Mouse (Mus musculus): ENCODE data around the gene Ipo8. TPM values are rescaled to one million over a fixed set of nuclear protein-coding genes. Genes with fewer than 3 reads are reported as not detected.

The Ipo8 gene
- polyA plus RNA-seq, 1 experiment from 2014 or later: 14.3 TPM

DNA sequence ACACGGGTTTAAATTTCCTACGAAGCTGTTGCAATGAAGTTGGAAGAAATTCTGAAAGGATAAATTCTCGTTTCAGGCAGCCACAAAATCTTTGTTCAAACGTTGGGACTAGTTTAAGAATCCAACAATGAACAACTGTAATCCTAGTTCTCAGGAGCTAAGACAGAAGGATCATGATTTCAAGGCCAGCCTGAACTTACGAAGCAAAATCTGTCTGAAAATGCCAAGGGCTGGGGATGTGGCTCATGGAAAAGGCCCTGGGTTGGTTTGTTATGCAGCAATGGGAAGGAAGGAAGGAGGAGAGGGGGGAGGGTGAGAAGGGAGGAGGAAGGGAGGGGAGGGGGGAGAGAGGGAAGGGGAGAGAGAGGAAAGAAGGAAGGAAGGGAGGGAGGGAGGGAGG is 14.5 kb downstream of the Ipo8 start:
- peaks cover 29% of the 10 kb centered on the region for H3K36me3 ChIP-seq (ENCODE audit: control insufficient read depth, insufficient read depth, low read length)
- no peak for ATAC-seq
- no peaks in the 10 kb centered on the region for H3K27me3 ChIP-seq (replicated peaks; ENCODE audit: control insufficient read depth, insufficient read depth, low read length)
- no peak overlapping the region for H3K4me2 ChIP-seq (ENCODE audit: low read length)
- H3K9ac ChIP-seq (ENCODE audit: low read depth, low read length): no peak overlapping the region
- no peaks in the 10 kb centered on the region for H3K9me3 ChIP-seq (ENCODE audit: control insufficient read depth, low read length)
- WGBS: 87% methylated on average over 5 of the region's 5 CpGs
- no peak overlapping the region for H3K27ac ChIP-seq (ENCODE audit: low read depth, low read length)
- H3K4me1 ChIP-seq (ENCODE audit: control insufficient read depth, insufficient read depth, low read depth, low read length): no peaks in the 10 kb centered on the region
- H3K4me3 ChIP-seq (ENCODE audit: low read length): no peak overlapping the region

DNA sequence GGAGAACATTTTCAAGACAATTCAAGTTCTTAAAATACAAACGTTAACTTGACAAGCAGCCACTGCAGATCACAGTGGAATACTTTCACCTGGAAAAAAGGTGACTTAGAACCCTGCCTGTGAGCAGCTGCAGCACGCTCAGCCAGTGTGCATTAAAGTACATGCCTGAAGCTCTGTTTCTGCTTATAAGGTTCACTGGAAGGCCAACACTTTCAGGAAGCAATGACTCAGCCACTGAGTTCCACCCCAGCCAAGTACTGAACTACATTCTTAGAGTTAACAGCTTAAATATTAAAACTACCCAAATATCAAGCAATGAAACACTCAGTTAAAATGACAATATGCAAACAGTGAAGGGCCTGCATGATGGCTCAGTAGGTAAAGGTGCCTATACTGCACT is 20.1 kb downstream of the Ipo8 start:
- peaks cover 30% of the 10 kb centered on the region for H3K36me3 ChIP-seq (ENCODE audit: control insufficient read depth, insufficient read depth, low read length)

GRCm38 (mm10) chr6:148799773-148800172 is 31.5 kb downstream of the Ipo8 start:
- H3K36me3 ChIP-seq (ENCODE audit: control insufficient read depth, insufficient read depth, low read length): peaks cover 24% of the 10 kb centered on the region
- 87% methylated on average over 4 of the region's 4 CpGs for WGBS

More for the DNA sequence above, 20.1 kb downstream of the Ipo8 start:
- Histone ChIP-seq H3K9ac (ENCODE audit: low read depth, low read length) (no peak overlapping the region), H3K9me3 (ENCODE audit: control insufficient read depth, low read length) (no peaks in the 10 kb centered on the region), H3K4me1 (ENCODE audit: control insufficient read depth, insufficient read depth, low read depth, low read length) (no peaks in the 10 kb centered on the region), H3K4me2 (ENCODE audit: low read length) (no peak overlapping the region), H3K27ac (ENCODE audit: low read depth, low read length) (no peak overlapping the region), H3K27me3 (replicated peaks; ENCODE audit: control insufficient read depth, insufficient read depth, low read length) (no peaks in the 10 kb centered on the region), H3K4me3 (ENCODE audit: low read length) (no peak overlapping the region)
- 92% methylated on average over 2 of the region's 2 CpGs for WGBS
- ATAC-seq: no peak

GRCm38 (mm10) chr6:148795145-148795544 is 36.1 kb downstream of the Ipo8 start:
- Histone ChIP-seq H3K4me2 (ENCODE audit: low read length) (no peak overlapping the region), H3K9ac (ENCODE audit: low read depth, low read length) (no peak overlapping the region), H3K36me3 (ENCODE audit: control insufficient read depth, insufficient read depth, low read length) (peaks cover 22% of the 10 kb centered on the region), H3K27me3 (replicated peaks; ENCODE audit: control insufficient read depth, insufficient read depth, low read length) (no peaks in the 10 kb centered on the region), H3K9me3 (ENCODE audit: control insufficient read depth, low read length) (no peaks in the 10 kb centered on the region), H3K4me3 (ENCODE audit: low read length) (no peak overlapping the region), H3K27ac (ENCODE audit: low read depth, low read length) (no peak overlapping the region), H3K4me1 (ENCODE audit: control insufficient read depth, insufficient read depth, low read depth, low read length) (no peaks in the 10 kb centered on the region)
- WGBS: 90% methylated on average over 2 of the region's 2 CpGs
- no peak for ATAC-seq

More at GRCm38 (mm10) chr6:148799773-148800172, 31.5 kb downstream of the Ipo8 start:
- Histone ChIP-seq H3K4me2 (ENCODE audit: low read length) (no peak overlapping the region), H3K27ac (ENCODE audit: low read depth, low read length) (no peak overlapping the region), H3K9ac (ENCODE audit: low read depth, low read length) (no peak overlapping the region), H3K27me3 (replicated peaks; ENCODE audit: control insufficient read depth, insufficient read depth, low read length) (no peaks in the 10 kb centered on the region), H3K4me3 (ENCODE audit: low read length) (no peak overlapping the region), H3K4me1 (ENCODE audit: control insufficient read depth, insufficient read depth, low read depth, low read length) (no peaks in the 10 kb centered on the region), H3K9me3 (ENCODE audit: control insufficient read depth, low read length) (no peaks in the 10 kb centered on the region)
- ATAC-seq: no peak

DNA sequence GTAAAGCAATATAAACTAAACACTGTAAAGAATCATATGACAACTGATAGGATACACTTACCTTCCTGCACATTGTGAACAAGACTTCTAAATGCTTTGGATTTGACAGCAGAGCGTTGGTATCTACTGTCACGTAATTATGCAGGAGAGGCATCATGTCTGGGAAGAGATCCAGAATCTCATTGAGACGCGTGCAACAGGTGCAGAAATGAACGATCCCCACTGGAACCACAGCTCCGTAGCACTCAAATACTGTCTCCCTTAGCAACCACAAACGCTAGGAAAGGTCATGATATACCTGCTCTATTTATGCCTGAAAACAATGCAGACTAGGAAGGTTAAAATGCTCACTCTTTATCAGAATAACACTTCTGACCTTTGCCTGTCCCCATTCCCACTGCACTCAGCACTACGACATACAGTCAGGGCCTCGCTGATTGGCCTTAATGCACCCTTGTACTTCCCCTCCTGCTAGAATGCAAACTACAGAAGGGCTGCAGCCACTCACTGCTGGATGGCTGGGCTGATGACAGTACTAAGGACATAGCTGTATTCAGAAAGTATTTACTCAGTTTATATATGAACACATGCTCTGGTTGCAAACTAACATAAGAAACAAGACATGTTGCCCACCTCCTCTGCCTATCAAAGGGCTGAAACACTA is 42.1 kb downstream of the Ipo8 start:
- Histone ChIP-seq H3K4me1 (ENCODE audit: control insufficient read depth, insufficient read depth, low read depth, low read length) (no peaks in the 10 kb centered on the region), H3K9me3 (ENCODE audit: control insufficient read depth, low read length) (no peaks in the 10 kb centered on the region), H3K4me2 (ENCODE audit: low read length) (no peak overlapping the region), H3K36me3 (ENCODE audit: control insufficient read depth, insufficient read depth, low read length) (peaks cover 13% of the 10 kb centered on the region), H3K4me3 (ENCODE audit: low read length) (no peak overlapping the region), H3K27ac (ENCODE audit: low read depth, low read length) (no peak overlapping the region), H3K27me3 (replicated peaks; ENCODE audit: control insufficient read depth, insufficient read depth, low read length) (no peaks in the 10 kb centered on the region), H3K9ac (ENCODE audit: low read depth, low read length) (no peak overlapping the region)
- 71% methylated on average over 9 of the region's 9 CpGs for WGBS
- ATAC-seq: no peak

GRCm38 (mm10) chr6:148786186-148786585 is 45.1 kb downstream of the Ipo8 start:
- Histone ChIP-seq H3K4me2 (ENCODE audit: low read length) (no peak overlapping the region), H3K9me3 (ENCODE audit: control insufficient read depth, low read length) (no peaks in the 10 kb centered on the region), H3K27ac (ENCODE audit: low read depth, low read length) (no peak overlapping the region), H3K27me3 (replicated peaks; ENCODE audit: control insufficient read depth, insufficient read depth, low read length) (no peaks in the 10 kb centered on the region), H3K4me3 (ENCODE audit: low read length) (no peak overlapping the region), H3K36me3 (ENCODE audit: control insufficient read depth, insufficient read depth, low read length) (peaks cover 21% of the 10 kb centered on the region), H3K9ac (ENCODE audit: low read depth, low read length) (no peak overlapping the region), H3K4me1 (ENCODE audit: control insufficient read depth, insufficient read depth, low read depth, low read length) (no peaks in the 10 kb centered on the region)
- ATAC-seq: no peak
- 91% methylated on average over 5 of the region's 5 CpGs for WGBS

GRCm38 (mm10) chr6:148784418-148784817 is 46.8 kb downstream of the Ipo8 start:
- WGBS: 92% methylated on average over 9 of the region's 9 CpGs
- no peak overlapping the region for H3K9ac ChIP-seq (ENCODE audit: low read depth, low read length)

DNA sequence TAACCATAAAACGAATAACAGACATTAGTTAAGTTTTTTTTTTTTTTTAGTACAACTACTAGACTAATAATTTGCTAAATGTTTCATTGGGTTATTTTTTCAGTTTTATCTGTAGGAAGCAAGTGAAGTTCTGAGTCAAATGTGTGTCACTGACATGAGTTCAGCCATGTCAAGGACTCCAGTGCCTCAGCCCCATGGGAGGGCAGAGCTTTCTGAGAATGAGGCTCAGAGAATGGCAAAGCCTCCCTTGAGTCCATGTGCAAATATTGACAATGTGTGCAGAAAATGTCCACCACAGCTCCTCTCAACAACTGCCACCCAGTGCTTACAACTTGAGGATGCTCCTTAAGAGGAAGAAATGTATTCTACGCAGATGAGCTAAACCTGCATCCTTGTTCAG is 55.0 kb downstream of the Ipo8 start:
- H3K9ac ChIP-seq (ENCODE audit: low read depth, low read length): no peak overlapping the region
- H3K9me3 ChIP-seq (ENCODE audit: control insufficient read depth, low read length): no peaks in the 10 kb centered on the region
- peaks cover 25% of the 10 kb centered on the region for H3K36me3 ChIP-seq (ENCODE audit: control insufficient read depth, insufficient read depth, low read length)
- WGBS: 95% methylated on average over 2 of the region's 2 CpGs
- no peak for ATAC-seq
- no peak overlapping the region for H3K27ac ChIP-seq (ENCODE audit: low read depth, low read length)
- no peak overlapping the region for H3K4me3 ChIP-seq (ENCODE audit: low read length)
- no peaks in the 10 kb centered on the region for H3K4me1 ChIP-seq (ENCODE audit: control insufficient read depth, insufficient read depth, low read depth, low read length)
- no peaks in the 10 kb centered on the region for H3K27me3 ChIP-seq (replicated peaks; ENCODE audit: control insufficient read depth, insufficient read depth, low read length)
- H3K4me2 ChIP-seq (ENCODE audit: low read length): no peak overlapping the region

More at GRCm38 (mm10) chr6:148784418-148784817, 46.8 kb downstream of the Ipo8 start:
- no peak overlapping the region for H3K4me2 ChIP-seq (ENCODE audit: low read length)
- H3K36me3 ChIP-seq (ENCODE audit: control insufficient read depth, insufficient read depth, low read length): peaks cover 25% of the 10 kb centered on the region
- H3K9me3 ChIP-seq (ENCODE audit: control insufficient read depth, low read length): no peaks in the 10 kb centered on the region
- H3K4me1 ChIP-seq (ENCODE audit: control insufficient read depth, insufficient read depth, low read depth, low read length): no peaks in the 10 kb centered on the region
- no peak for ATAC-seq
- no peaks in the 10 kb centered on the region for H3K27me3 ChIP-seq (replicated peaks; ENCODE audit: control insufficient read depth, insufficient read depth, low read length)
- H3K4me3 ChIP-seq (ENCODE audit: low read length): no peak overlapping the region
- no peak overlapping the region for H3K27ac ChIP-seq (ENCODE audit: low read depth, low read length)

GRCm38 (mm10) chr6:148771423-148771822 is 59.8 kb downstream of the Ipo8 start:
- no peak for ATAC-seq
- H3K36me3 ChIP-seq (ENCODE audit: control insufficient read depth, insufficient read depth, low read length): peaks cover 10% of the 10 kb centered on the region; the same call in 1 of the 2 replicates
- WGBS: 83% methylated on average over 3 of the region's 3 CpGs

More at GRCm38 (mm10) chr6:148771423-148771822, 59.8 kb downstream of the Ipo8 start:
- Histone ChIP-seq H3K9me3 (ENCODE audit: control insufficient read depth, low read length) (0 out of 2 replicates have a peak, but pooled peaks cover 3% of the 10 kb centered on the region), H3K27ac (ENCODE audit: low read depth, low read length) (no peak overlapping the region), H3K4me2 (ENCODE audit: low read length) (no peak overlapping the region), H3K27me3 (replicated peaks; ENCODE audit: control insufficient read depth, insufficient read depth, low read length) (no peaks in the 10 kb centered on the region), H3K4me3 (ENCODE audit: low read length) (no peak overlapping the region), H3K4me1 (ENCODE audit: control insufficient read depth, insufficient read depth, low read depth, low read length) (no peaks in the 10 kb centered on the region), H3K9ac (ENCODE audit: low read depth, low read length) (no peak overlapping the region)
